Mouse (Mus musculus): ENCODE data around the gene Tmem107.

- TF ChIP-seq HCFC1 (IDR thresholded peaks at IDR 0.05; ENCODE audit: borderline replicate concordance, insufficient read depth, low read length) (no peak), MAFK (IDR thresholded peaks at IDR 0.05; ENCODE audit: insufficient read depth, low read depth, low read length) (no peak), ZNF384 (IDR thresholded peaks at IDR 0.05; ENCODE audit: low read depth, low read length) (no peak), ZC3H11A (IDR thresholded peaks at IDR 0.05; ENCODE audit: borderline replicate concordance, low read depth, low read length) (no peak), CHD2 (IDR thresholded peaks at IDR 0.05; ENCODE audit: low read depth, low read length) (no peak)
Measured at GRCm38 (mm10) chr11:69075764-69076479, 5.3 kb downstream of the Tmem107 start.
